Mouse (Mus musculus): ENCODE measurements around the gene Srrm3. TPM values are rescaled to one million over a fixed set of nuclear protein-coding genes. Genes with fewer than 3 reads are reported as not detected.

The Srrm3 gene
- polyA plus RNA-seq, 1 experiment from 2014 or later, result 49.3 TPM

- ATAC-seq (ENCODE audit: low FRiP score) (no peak), DNase-seq (ENCODE audit: low spot score) (no peak)
- peaks cover 39% of the 10 kb centered on the region for H3K27me3 ChIP-seq (ENCODE audit: control insufficient read depth, insufficient read depth, low read length)
- 64% methylated on average over 3 of the region's 3 CpGs for WGBS
- no peaks in the 10 kb centered on the region for H3K9me3 ChIP-seq (ENCODE audit: control insufficient read depth, low read length)
- no peaks in the 10 kb centered on the region; the same call in 1 of the 2 replicates for H3K4me1 ChIP-seq (replicated peaks; ENCODE audit: control insufficient read depth, insufficient read depth, low read length)
- no peak overlapping the region for H3K4me3 ChIP-seq (replicated peaks; ENCODE audit: low read length)
- H3K9ac ChIP-seq, result no peak overlapping the region
- H3K36me3 ChIP-seq (replicated peaks; ENCODE audit: control insufficient read depth, insufficient read depth), result no peaks in the 10 kb centered on the region
- H3K4me2 ChIP-seq (replicated peaks), result no peak overlapping the region
- no peak overlapping the region for H3K27ac ChIP-seq
Observed at GRCm38 (mm10) chr5:135890920-135891319, 84.2 kb downstream of the Srrm3 start.

GRCm38 (mm10) chr5:135892589-135893351, 86.1 kb downstream of the Srrm3 start:
- Histone ChIP-seq H3K9me3 (ENCODE audit: control insufficient read depth, low read length) (no peaks in the 10 kb centered on the region), H3K4me1 (replicated peaks; ENCODE audit: control insufficient read depth, insufficient read depth, low read length) (no peaks in the 10 kb centered on the region; the same call in 1 of the 2 replicates), H3K27me3 (ENCODE audit: control insufficient read depth, insufficient read depth, low read length) (peaks cover 32% of the 10 kb centered on the region), H3K4me3 (replicated peaks; ENCODE audit: low read length) (no peak overlapping the region), H3K9ac (no peak overlapping the region), H3K4me2 (replicated peaks) (no peak overlapping the region), H3K27ac (no peak overlapping the region), H3K36me3 (replicated peaks; ENCODE audit: control insufficient read depth, insufficient read depth) (no peaks in the 10 kb centered on the region)
- 56% methylated on average over 9 of the region's 9 CpGs for WGBS
- no peak for ATAC-seq (ENCODE audit: low FRiP score)
- DNase-seq (ENCODE audit: low spot score), result no peak

DNA sequence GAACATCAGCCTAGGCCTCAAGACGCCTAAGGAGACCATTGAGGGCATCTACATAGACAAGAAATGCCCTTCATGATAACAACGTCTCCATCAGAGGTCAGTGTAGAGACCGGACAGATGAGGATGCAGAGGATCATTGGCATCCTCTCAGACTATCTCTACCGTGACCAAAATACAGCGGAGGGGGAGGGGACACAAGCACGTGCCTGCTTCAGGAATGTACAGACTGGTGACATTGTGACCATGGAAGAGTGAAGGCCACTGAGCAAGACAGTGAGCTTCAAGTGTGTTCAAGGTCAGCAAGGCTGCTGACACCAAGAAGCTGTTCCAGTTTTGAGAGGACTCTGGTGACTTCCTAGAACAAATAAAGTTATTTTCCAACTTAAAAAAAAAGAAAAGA, 88.3 kb downstream of the Srrm3 start:
- no peak overlapping the region for H3K9ac ChIP-seq
- H3K9me3 ChIP-seq (ENCODE audit: control insufficient read depth, low read length), result no peaks in the 10 kb centered on the region
- H3K4me3 ChIP-seq (replicated peaks; ENCODE audit: low read length), result no peak overlapping the region
- H3K27me3 ChIP-seq (ENCODE audit: control insufficient read depth, insufficient read depth, low read length), result peaks cover 20% of the 10 kb centered on the region
- H3K4me1 ChIP-seq (replicated peaks; ENCODE audit: control insufficient read depth, insufficient read depth, low read length), result no peaks in the 10 kb centered on the region
- no peak overlapping the region for H3K4me2 ChIP-seq (replicated peaks)
- H3K36me3 ChIP-seq (replicated peaks; ENCODE audit: control insufficient read depth, insufficient read depth), result no peaks in the 10 kb centered on the region
- 74% methylated on average over 6 of the region's 6 CpGs for WGBS
- DNase-seq (ENCODE audit: low spot score) (no peak), ATAC-seq (ENCODE audit: low FRiP score) (no peak)
- H3K27ac ChIP-seq, result no peak overlapping the region

DNA sequence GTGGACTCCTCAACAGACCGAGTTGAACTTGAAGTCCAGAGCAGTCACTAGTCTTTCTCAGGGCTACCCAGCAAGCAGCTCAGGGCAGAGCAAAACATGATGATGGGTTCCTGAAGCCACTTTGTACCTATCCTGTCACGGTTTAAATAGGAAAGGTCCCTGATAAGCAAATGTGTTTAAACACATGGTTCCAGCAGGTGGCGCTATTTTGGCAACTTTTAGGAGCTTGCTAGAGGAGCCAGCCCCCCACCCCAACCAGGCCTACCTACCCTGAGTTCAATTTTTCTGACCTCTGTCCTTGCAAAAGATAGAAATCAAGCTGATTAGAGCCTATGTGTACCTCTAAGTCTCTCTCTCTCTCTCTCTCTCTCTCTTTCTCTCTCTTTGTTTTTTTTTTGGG, 91.3 kb downstream of the Srrm3 start:
- H3K9me3 ChIP-seq (ENCODE audit: control insufficient read depth, low read length), result no peaks in the 10 kb centered on the region
- peaks cover 4% of the 10 kb centered on the region; the same call in 1 of the 2 replicates for H3K4me1 ChIP-seq (replicated peaks; ENCODE audit: control insufficient read depth, insufficient read depth, low read length)
- H3K4me2 ChIP-seq (replicated peaks), result no peak overlapping the region
- H3K9ac ChIP-seq, result no peak overlapping the region
- DNase-seq (ENCODE audit: low spot score) (peak; percentile 62), ATAC-seq (ENCODE audit: low FRiP score) (no peak)
- H3K4me3 ChIP-seq (replicated peaks; ENCODE audit: low read length), result no peak overlapping the region
- H3K27ac ChIP-seq, result no peak overlapping the region
- no peaks in the 10 kb centered on the region for H3K27me3 ChIP-seq (ENCODE audit: control insufficient read depth, insufficient read depth, low read length)
- 22% methylated on average over 3 of the region's 3 CpGs for WGBS
- no peaks in the 10 kb centered on the region for H3K36me3 ChIP-seq (replicated peaks; ENCODE audit: control insufficient read depth, insufficient read depth)

DNA sequence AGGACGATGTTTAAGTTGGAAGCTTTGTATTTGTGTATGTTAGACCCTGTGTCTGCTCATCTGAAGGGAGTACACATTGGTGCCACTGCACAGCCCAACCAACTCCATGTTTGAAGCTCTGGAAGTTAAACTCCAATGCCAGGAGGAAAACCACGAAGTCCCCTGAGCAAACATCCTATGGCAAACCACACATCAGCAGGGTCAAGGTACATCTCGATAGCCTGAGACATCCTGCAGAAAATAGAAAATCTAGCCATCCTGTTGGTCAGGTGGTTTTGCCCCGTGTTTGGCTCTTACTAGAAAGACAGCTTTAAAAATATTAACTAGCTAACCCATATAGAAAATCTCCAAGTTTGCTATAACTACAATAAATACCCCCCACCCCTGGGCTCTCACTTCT, 92.3 kb downstream of the Srrm3 start:
- ATAC-seq (ENCODE audit: low FRiP score) (no peak), DNase-seq (ENCODE audit: low spot score) (no peak)
- H3K27me3 ChIP-seq (ENCODE audit: control insufficient read depth, insufficient read depth, low read length), result no peaks in the 10 kb centered on the region
- H3K27ac ChIP-seq, result no peak overlapping the region
- 89% methylated on average over 4 of the region's 4 CpGs for WGBS
- no peak overlapping the region for H3K4me2 ChIP-seq (replicated peaks)
- H3K36me3 ChIP-seq (replicated peaks; ENCODE audit: control insufficient read depth, insufficient read depth), result no peaks in the 10 kb centered on the region
- no peak overlapping the region for H3K4me3 ChIP-seq (replicated peaks; ENCODE audit: low read length)
- H3K9me3 ChIP-seq (ENCODE audit: control insufficient read depth, low read length), result no peaks in the 10 kb centered on the region
- no peak overlapping the region for H3K9ac ChIP-seq
- H3K4me1 ChIP-seq (replicated peaks; ENCODE audit: control insufficient read depth, insufficient read depth, low read length), result peaks cover 9% of the 10 kb centered on the region; the same call in 1 of the 2 replicates

DNA sequence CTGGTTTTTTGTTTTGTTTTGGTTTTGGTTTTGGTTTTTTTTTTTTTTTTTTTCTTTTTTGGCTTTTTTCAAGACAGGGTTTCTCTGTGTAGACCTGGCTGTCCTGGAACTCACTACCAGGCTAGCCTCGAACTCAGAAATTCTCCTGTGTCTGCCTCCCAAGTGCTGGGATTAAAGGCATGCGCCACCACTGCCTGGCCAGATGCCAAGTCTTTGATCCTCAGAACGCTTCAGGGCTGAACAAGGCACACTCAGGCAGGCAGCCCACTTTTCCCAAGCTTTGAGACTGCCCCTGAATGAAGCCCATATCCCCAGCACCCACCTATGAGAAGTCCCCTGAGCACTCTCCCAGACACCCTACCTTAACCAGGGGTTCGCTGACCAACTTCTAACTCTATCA, 93.1 kb downstream of the Srrm3 start:
- ATAC-seq (ENCODE audit: low FRiP score) (no peak), DNase-seq (ENCODE audit: low spot score) (no peak)
- Histone ChIP-seq H3K9ac (no peak overlapping the region), H3K4me3 (replicated peaks; ENCODE audit: low read length) (no peak overlapping the region), H3K27ac (no peak overlapping the region), H3K36me3 (replicated peaks; ENCODE audit: control insufficient read depth, insufficient read depth) (0 out of 2 replicates have a peak, but pooled peaks cover 5% of the 10 kb centered on the region), H3K4me1 (replicated peaks; ENCODE audit: control insufficient read depth, insufficient read depth, low read length) (peaks cover 9% of the 10 kb centered on the region; the same call in 1 of the 2 replicates), H3K9me3 (ENCODE audit: control insufficient read depth, low read length) (no peaks in the 10 kb centered on the region), H3K27me3 (ENCODE audit: control insufficient read depth, insufficient read depth, low read length) (no peaks in the 10 kb centered on the region), H3K4me2 (replicated peaks) (no peak overlapping the region)
- 68% methylated on average over 4 of the region's 4 CpGs for WGBS

DNA sequence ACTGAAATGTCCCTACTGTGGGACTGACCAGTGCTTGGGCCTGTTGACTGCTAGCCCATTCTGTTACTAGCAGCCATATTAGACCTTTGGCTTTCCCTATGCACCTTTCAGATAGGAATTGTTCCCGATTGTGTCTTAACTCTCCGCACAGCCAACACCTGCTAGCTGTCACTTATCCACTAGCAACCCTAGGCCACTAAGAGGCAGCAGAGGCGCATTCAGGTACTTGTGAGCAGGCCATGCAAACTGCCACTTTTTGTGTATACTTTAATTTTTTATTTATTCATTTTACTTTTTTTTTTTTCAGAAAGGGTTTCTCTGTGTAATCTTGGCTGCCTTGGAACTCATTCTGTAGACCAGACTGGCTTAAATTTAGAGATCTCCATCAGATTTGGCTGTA, 94.0 kb downstream of the Srrm3 start:
- ATAC-seq (ENCODE audit: low FRiP score) (no peak), DNase-seq (ENCODE audit: low spot score) (no peak)
- 80% methylated on average over 3 of the region's 3 CpGs for WGBS

GRCm38 (mm10) chr5:135901354-135902095, 94.8 kb downstream of the Srrm3 start:
- ATAC-seq (ENCODE audit: low FRiP score), result no peak
- DNase-seq (ENCODE audit: low spot score), result no peak
- Histone ChIP-seq H3K36me3 (replicated peaks; ENCODE audit: control insufficient read depth, insufficient read depth) (peaks cover 14% of the 10 kb centered on the region), H3K4me2 (replicated peaks) (no peak overlapping the region), H3K4me3 (replicated peaks; ENCODE audit: low read length) (no peak overlapping the region), H3K27me3 (ENCODE audit: control insufficient read depth, insufficient read depth, low read length) (no peaks in the 10 kb centered on the region), H3K4me1 (replicated peaks; ENCODE audit: control insufficient read depth, insufficient read depth, low read length) (peaks cover 9% of the 10 kb centered on the region; the same call in 1 of the 2 replicates), H3K9me3 (ENCODE audit: control insufficient read depth, low read length) (no peaks in the 10 kb centered on the region), H3K27ac (no peak overlapping the region), H3K9ac (no peak overlapping the region)
- 62% methylated on average over 6 of the region's 6 CpGs for WGBS

More for the DNA sequence above, 94.0 kb downstream of the Srrm3 start:
- Histone ChIP-seq H3K4me3 (replicated peaks; ENCODE audit: low read length) (no peak overlapping the region), H3K27ac (no peak overlapping the region), H3K4me1 (replicated peaks; ENCODE audit: control insufficient read depth, insufficient read depth, low read length) (peaks cover 9% of the 10 kb centered on the region; the same call in 1 of the 2 replicates), H3K36me3 (replicated peaks; ENCODE audit: control insufficient read depth, insufficient read depth) (peaks cover 7% of the 10 kb centered on the region; the same call in 1 of the 2 replicates), H3K4me2 (replicated peaks) (no peak overlapping the region), H3K27me3 (ENCODE audit: control insufficient read depth, insufficient read depth, low read length) (no peaks in the 10 kb centered on the region), H3K9ac (no peak overlapping the region), H3K9me3 (ENCODE audit: control insufficient read depth, low read length) (no peaks in the 10 kb centered on the region)

DNA sequence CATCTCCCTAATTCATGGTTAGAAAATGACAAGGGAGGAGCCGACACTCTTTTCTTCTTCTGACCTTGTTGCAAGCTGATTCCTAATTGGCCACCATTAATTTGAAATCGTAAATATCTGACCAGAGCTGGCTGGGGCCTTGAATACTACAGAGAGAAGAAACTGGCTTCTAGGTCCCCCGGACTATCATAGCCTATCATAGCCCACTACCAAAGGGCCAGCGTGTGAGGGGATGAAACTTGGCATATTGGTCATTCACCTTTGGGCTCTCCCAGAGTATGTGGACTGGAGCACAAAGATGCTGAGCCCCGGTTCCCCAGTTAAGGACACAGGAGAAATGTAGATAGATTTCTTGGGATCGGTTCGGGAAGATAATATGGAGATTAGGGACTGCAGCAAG, 96.4 kb downstream of the Srrm3 start:
- WGBS, result 25% methylated on average over 7 of the region's 7 CpGs
- H3K4me2 ChIP-seq (replicated peaks), result peak overlapping the region; percentile 54
- no peaks in the 10 kb centered on the region for H3K9me3 ChIP-seq (ENCODE audit: control insufficient read depth, low read length)
- ATAC-seq (ENCODE audit: low FRiP score) (peak; percentile 13; the same call in 1 of the 2 replicates), DNase-seq (ENCODE audit: low spot score) (no peak)
- peak overlapping the region; percentile 91 for H3K27ac ChIP-seq
- peak overlapping the region; percentile 51 for H3K9ac ChIP-seq
- H3K4me1 ChIP-seq (replicated peaks; ENCODE audit: control insufficient read depth, insufficient read depth, low read length), result peaks cover 9% of the 10 kb centered on the region; the same call in 1 of the 2 replicates
- H3K27me3 ChIP-seq (ENCODE audit: control insufficient read depth, insufficient read depth, low read length), result no peaks in the 10 kb centered on the region
- H3K36me3 ChIP-seq (replicated peaks; ENCODE audit: control insufficient read depth, insufficient read depth), result peaks cover 28% of the 10 kb centered on the region
- H3K4me3 ChIP-seq (replicated peaks; ENCODE audit: low read length), result peak overlapping the region; percentile 26

Measured in hindbrain, embryonic 14.5 days (tissue).